Mouse (Mus musculus): ENCODE measurements around the gene Fam174b.

Gene Fam174b

DNA sequence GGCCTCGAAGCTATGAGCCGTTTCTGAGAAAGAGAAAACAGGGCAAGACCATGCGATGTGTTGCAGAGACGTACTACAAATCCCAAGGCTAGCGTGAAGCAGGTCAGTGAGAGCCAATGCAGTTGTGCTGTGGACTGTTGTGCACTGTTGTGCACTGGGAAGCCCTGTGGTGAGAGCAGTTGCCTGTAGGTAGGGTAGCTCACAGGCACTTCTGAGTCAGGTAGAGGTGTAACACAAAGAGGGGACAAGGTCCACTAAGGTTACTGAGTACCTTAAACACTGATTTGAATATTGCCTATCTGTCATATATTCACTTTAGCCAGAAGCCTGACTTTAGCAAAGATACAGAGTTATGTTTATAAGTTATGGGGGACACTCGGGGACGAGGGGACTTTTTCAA, 74.4 kb downstream of the Fam174b start:
- no peak for DNase-seq (ENCODE audit: low spot score)

DNA sequence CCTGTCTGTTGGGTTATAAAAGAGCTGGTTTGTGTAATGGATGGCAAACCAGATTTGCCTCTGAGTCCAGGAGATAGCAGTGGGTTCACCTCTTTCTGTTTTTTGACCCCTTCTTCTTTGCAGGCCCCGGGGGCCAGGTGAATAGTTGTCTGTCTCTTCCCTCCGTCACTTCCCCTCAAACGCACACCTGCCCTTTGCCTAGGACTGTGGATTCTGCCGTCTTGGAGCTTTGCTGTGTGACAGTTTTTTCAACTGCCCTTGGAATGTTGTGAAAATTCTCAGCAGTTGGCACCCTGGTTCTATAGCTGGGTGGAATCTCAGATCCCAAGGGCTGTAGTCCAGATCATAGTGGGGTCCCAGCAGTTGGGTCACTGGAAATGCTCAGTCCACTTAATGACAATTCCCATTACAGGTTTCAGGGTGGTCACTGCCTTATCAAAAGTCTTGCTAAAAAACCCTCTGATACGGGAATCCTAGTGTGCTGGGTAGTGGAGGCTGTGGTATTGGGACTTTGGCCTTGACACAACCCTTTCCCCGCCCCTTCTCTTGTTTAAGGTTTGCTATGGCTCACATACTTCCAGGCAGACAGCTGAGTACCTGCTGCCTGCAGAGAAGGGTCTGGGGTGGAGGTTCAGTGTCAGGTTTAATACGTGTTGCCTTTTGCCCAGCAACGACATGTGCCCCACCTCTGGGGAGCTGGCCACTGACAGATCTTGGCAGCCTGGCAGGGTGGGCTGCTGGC, 76.3 kb downstream of the Fam174b start:
- DNase-seq (ENCODE audit: low spot score): no peak

DNA sequence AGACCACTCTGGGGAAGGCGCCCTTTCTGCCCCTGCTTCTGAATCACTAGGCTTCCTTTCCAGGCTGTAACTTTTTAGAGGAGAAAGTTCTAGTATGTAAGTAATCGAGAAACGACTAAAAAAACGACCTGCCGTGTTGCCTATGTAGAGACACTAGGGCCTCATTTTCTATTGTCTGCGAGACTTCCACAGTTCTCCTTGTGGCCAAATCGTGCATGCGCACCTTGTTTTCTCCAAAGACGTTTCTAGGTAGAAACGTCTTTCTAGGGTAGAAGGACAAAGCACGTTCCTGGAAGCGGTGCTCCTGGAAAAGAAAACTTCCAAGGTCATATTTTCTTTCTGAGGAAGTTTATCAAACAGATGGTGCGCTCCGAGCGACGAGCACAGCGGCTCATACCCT, 79.3 kb downstream of the Fam174b start:
- DNase-seq (ENCODE audit: low spot score): no peak
